Mouse (Mus musculus): ENCODE results near the gene Ncapd3. TPM values are rescaled to one million over a fixed set of nuclear protein-coding genes. Genes with fewer than 3 reads are reported as not detected.
A peak's percentile ranks its signal among the peaks of the same experiment; 100 is the strongest.

The Ncapd3 gene
- total RNA-seq (2021) = 10 to 100 TPM; 17.4 to 18.3 TPM
- long read RNA-seq, experiment 1, full-length matches to known transcripts = 1 of 4 reads
- long read RNA-seq, experiment 1, partial matches to known transcripts = 1 of 4 reads
- long read RNA-seq, experiment 1, other reads (novel, unspliced or antisense) = 2 of 4 reads
- long read RNA-seq, experiment 2, partial matches to known transcripts = 6 of 8 reads
- long read RNA-seq, experiment 2, other reads (novel, unspliced or antisense) = 2 of 8 reads

DNA sequence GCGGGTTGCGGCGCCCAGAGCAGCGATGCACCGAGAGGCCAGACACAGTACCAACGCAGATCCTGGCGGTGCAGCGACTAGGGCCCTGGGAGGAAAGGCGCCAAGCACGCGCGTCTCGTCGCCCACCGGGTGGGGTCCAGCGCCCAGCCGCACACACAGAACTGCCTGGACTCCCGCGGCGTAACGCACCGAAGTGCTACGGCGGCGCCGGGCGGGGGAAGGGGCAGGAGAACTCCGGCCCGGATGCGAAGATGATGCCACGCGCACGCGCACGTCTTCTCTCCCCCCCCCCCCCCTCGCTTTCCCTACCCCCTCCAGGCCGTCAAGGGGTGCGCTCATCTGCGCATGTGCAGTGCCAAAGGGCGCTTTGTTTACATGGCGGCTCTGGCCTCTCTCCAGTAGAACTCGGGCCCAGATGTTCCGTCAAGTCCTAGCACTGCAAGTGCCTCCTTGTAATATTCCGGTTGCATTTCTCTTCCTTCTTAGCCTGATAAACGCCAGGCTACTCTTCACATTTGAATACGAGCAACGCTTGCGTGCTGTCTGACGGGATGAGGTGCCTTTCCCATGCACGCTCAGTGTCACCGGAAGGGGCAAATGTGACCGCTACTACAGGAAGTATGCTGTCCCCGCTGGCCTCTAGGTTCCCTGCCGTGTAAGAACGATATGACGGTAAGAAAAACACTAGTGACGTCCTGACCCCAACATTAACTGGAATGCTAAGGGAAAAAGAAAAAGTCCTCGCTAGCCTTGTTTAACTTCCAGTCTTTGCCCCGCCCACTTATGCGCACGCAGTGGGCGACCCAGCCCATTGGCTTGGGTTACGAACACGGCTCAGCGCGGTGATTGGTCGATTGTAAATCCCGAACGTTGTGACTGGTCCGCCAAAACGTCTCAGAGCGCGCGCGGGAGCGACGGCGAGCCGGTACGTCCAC lies at the start of gene Ncapd3, which contains the start of gene Vps26b:
TSS of gene Ncapd3 (plus strand) at position 348 of the 935 bp plus-strand sequence.
TSS of gene Vps26b (minus strand) at position 238 of the 935 bp plus-strand sequence.
- DNase-seq (ENCODE audit: low spot score in 2 of 2) = peak; percentile 94 to 96

- DNase-seq (ENCODE audit: low spot score in 2 of 2) = no peak
Observed at GRCm38 (mm10) chr9:26985090-26985613, 44.8 kb upstream of the Ncapd3 start.

DNA sequence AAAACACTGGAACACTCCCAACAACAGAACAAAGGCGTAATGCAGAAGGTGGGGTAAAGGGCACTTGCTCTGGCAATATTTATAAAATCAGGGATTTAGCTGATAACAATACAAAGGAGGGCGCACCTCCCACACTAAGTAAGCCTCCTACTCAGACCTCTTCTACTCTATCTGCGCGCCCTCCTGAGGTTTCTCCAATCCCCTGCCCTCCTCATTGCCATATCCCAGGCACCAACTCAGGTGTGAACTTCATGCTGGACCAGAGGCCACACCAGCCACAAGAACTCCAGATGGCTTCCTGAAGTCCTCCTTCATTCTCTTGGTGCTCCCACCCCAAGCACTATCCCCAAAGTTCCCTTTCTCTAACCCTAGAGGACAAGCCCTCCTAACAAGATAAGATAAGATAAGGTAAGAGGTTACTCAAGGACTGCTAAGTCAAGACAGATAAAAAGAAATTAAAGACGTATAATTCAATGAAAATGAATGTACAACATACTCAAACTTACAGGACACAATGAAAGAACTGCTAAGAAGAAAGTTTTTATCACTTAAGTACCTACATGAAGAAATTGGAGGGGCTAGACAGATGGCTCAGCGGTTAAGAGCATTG lies 44.2 kb upstream of the Ncapd3 start:
- DNase-seq (ENCODE audit: low spot score in 2 of 2) = no peak

GRCm38 (mm10) chr9:26990181-26990580 lies 39.8 kb upstream of the Ncapd3 start:
- DNase-seq (ENCODE audit: low spot score in 2 of 2) = no peak

- no peak for DNase-seq (ENCODE audit: low spot score in 2 of 2)
Observed at GRCm38 (mm10) chr9:26993118-26993517, 36.9 kb upstream of the Ncapd3 start.

DNA sequence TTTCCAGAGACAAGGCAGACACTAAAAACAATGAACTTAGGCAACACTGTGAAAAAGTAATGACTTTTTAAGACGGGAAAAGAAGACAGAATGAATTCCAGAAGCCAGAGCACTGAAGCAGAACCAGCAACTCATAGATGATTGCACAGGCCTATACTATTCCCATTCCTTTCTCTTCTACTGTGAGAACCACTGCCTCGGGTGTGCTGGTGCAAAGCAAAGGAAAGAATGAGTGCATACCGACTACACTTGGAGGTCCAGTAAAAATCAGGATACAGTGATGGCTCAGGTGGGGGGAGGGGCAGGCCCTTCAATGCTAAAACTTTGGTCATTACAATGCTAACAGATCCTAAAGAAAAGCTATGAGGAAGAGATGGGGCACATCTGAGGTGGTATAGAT lies 36.1 kb upstream of the Ncapd3 start:
- DNase-seq (ENCODE audit: low spot score in 2 of 2) = no peak

GRCm38 (mm10) chr9:26997062-26997461 lies 32.9 kb upstream of the Ncapd3 start:
- no peak for DNase-seq (ENCODE audit: low spot score in 2 of 2)

GRCm38 (mm10) chr9:26997501-26997900 lies 32.5 kb upstream of the Ncapd3 start:
- DNase-seq (ENCODE audit: low spot score in 2 of 2) = no peak

- DNase-seq (ENCODE audit: low spot score in 2 of 2) = no peak
Observed at GRCm38 (mm10) chr9:26998669-26999460, 31.1 kb upstream of the Ncapd3 start.

DNA sequence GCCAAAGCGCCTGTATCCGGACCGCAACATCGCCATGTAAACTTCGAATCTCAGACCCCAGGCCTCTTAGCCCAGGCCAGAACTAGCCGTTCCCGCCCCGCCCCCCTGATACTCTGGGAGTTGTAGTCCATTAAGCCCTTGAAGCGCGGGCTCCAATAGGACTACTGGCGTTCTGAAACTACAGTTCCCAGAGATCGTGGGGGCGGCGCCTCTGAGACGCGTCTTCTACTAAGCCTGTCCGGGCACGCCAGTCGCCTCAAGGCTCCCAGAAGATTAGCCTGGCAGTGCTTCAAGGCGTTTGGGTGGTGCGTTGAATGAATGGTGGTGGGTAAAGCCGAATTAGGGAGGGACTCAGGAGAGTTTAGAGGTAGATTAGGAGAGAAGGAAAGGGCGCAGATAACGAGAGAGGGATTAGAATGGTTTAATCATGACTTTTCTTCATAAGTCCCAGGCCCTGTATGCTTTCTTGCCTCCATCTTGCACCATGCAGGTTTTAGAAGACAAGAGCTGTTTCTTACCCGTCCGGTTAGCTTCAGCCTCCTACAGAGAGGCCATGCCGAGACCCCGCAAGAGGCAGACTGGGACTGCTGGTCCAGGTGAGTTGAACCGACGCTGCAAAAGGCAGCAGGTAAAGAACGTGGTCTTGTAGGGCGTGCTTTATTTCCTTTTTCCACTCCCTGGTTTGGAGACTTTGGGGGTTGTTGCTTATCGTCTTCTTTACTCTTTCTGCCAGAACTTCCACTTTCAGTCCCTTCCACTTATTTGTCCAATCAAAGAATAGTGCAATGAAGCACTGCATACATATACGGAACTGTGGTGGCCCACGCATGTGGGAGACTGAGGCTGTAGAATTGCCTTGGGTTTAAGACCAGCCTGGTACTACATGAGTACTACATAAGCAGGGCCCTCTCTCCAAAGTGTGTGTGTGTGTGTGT lies 30.2 kb upstream of the Ncapd3 start, which contains the start of the genes Acad8 and Thyn1:
TSS of gene Acad8 (minus strand) at position 106 of the 935 bp plus-strand sequence.
TSS of gene Thyn1 (plus strand) at position 250 of the 935 bp plus-strand sequence.
- DNase-seq (ENCODE audit: low spot score in 2 of 2) = peak; percentile 95

DNA sequence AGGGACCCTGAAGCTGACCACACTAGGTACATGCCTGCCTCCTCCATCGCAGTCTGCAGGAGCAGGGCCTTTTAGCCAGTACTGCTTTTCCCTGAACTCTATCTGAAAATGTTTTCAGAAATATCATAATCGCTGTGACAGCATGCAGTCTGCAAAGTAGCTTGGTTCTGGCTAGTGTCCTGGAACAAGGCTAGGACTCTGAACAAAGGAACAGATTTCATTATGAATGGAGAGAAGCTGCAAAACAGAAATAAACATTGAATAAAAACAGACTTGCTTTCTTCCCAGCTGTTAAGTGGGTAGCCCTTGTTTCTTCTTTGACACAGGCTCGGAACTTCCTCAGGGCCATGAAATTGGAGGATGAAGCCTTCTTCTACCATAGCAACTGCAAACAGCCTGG lies 24.7 kb upstream of the Ncapd3 start:
- no peak for DNase-seq (ENCODE audit: low spot score in 2 of 2)

DNA sequence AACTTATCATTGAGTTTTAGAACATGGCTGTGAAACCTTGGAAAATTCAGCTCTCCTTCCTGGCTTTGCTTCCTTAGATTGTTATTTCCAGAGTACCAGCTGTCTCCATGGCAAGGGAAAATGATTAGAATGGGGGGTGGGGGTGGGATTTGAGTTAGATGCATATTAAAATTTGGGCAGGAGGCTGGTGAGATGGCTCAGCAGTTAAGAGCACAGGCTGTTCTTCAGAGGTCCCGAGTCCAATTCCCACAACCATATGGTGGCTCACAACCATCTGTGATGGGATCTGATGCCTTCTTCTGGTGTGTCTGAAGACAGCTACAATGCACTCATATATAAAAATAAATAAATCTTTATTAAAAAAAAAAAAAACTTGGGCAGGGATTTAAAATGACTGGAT lies 24.0 kb upstream of the Ncapd3 start:
- DNase-seq (ENCODE audit: low spot score in 2 of 2) = no peak

GRCm38 (mm10) chr9:27006866-27007265 lies 23.1 kb upstream of the Ncapd3 start:
- DNase-seq (ENCODE audit: low spot score in 2 of 2) = no peak

- DNase-seq (ENCODE audit: low spot score in 2 of 2) = no peak
Observed at GRCm38 (mm10) chr9:27009231-27009630, 20.7 kb upstream of the Ncapd3 start.

DNA sequence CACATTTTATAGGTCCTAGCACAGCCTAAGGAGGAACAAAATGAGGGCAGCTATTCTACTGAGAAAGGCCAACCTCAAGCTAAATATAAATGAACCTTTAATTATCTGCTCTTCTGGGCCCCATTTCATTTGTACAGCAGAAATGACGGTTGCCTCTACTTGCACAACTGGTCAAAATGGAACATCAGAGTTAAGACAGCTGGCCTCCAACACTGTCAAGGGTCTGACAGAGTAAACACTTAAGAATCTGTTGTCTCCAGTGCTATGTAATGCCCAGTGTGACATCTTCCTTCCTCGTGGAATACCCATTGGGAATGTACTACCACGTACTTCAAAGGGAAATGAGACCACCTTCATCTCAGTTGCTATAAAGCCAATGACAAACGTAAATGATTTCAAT lies 18.4 kb upstream of the Ncapd3 start:
- no peak for DNase-seq (ENCODE audit: low spot score in 2 of 2)

GRCm38 (mm10) chr9:27018961-27019360 lies 11.0 kb upstream of the Ncapd3 start:
- no peak for DNase-seq (ENCODE audit: low spot score in 2 of 2)

GRCm38 (mm10) chr9:27023681-27024080 lies 6.3 kb upstream of the Ncapd3 start:
- no peak for DNase-seq (ENCODE audit: low spot score in 2 of 2)

DNA sequence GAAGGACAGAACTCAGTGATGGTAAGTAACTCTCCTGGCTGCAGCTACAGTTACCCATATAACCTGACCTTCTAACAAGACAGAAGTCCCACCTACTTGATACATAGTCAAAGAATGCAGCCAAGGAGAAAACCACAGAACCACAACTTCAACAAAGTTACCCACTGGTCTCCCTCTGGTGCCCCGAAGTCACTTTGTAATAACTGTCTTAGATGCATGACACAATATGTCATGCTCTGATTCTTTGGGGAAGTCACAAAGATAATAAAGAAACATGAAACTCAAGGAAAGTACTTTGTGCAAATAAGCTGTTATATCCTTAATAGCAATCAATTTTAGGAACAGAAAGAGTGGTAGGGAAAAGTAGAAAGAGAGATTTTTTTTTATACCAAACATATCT lies 3.3 kb upstream of the Ncapd3 start:
- DNase-seq (ENCODE audit: low spot score in 2 of 2) = no peak

GRCm38 (mm10) chr9:27029022-27029827 lies 750 bp upstream of the Ncapd3 start:
- DNase-seq (ENCODE audit: low spot score in 2 of 2) = peak; percentile 53 to 64

Data from left cerebral cortex, adult 18-20 months (tissue).